Mouse (Mus musculus): ENCODE measurements around the gene Slc41a1. TPM values are rescaled to one million over a fixed set of nuclear protein-coding genes. Genes with fewer than 3 reads are reported as not detected.

Slc41a1 gene
- total RNA-seq (2012; rRNA removed) (8.8 and 10.4 TPM in 2 replicates), total RNA-seq (2014; rRNA removed) (5.2 and 6.3 TPM in 2 replicates), polyA plus RNA-seq (2012; ENCODE audit: insufficient read length, low read depth) (9.4 and 10.7 TPM in 2 replicates)

DNA sequence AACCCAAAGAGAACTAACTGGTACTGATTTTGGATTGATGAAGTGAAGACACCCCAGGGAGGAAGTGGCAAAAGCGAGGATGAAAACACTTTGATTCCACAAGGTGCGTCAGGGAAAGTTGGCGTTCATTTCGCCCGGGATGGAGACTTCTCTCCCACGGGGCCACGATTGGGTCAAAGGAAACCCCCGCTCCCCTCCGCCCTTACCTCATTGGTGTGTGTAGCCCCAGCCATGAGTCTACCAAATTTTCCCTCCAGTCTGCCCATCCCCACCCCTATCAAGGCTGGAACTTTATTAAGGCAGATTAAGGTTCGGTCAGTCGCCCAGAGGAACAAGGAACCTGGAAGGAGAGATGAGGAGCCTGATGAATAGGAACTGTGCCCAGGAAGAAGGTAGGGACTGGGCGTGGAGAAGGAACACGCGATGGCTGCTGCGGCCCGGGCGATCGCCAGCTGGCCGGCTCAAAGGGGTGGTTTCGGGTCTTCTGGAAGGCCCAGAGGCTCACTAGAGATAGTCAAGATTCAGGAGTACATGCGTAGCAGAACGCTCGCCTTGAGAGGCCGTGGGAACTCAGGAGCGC, at the start of gene Slc41a1:
TSS of gene Slc41a1 (plus strand) at position 287 of the 580 bp plus-strand sequence.
- TF ChIP-seq MAFK (IDR thresholded peaks at IDR 0.05; ENCODE audit: insufficient replicate concordance, low read length): no peak
- TF ChIP-seq NELFE (IDR thresholded peaks at IDR 0.05; ENCODE audit: low read depth, low read length): no peak
- TF ChIP-seq CTCF (conservative IDR thresholded peaks at IDR 0.05 in 1 of 2, IDR thresholded peaks at IDR 0.05 in 1 of 2; ENCODE audit: low read depth in 2 of 2, low read length in 2 of 2): no peak
- no peak for TF ChIP-seq TCF12 (IDR thresholded peaks at IDR 0.05; ENCODE audit: low read depth, low read length)
- TF ChIP-seq POLR2A (IDR thresholded peaks at IDR 0.05; ENCODE audit: low read depth, low read length): no peak
- no peak for TF ChIP-seq BHLHE40 (IDR thresholded peaks at IDR 0.05; ENCODE audit: low read depth, low read length)
- TF ChIP-seq ZKSCAN1 (IDR thresholded peaks at IDR 0.05; ENCODE audit: borderline replicate concordance, low read depth, low read length): no peak
- TF ChIP-seq RCOR1 (conservative IDR thresholded peaks at IDR 0.05; ENCODE audit: low read depth, low read length): no peak
- TF ChIP-seq GABPA (IDR thresholded peaks at IDR 0.05; ENCODE audit: insufficient replicate concordance, low read depth, low read length): no peak
- no peak for TF ChIP-seq MXI1 (IDR thresholded peaks at IDR 0.05; ENCODE audit: low read depth, low read length)
- TF ChIP-seq HCFC1 (IDR thresholded peaks at IDR 0.05; ENCODE audit: low read depth, low read length): no peak
- TF ChIP-seq JUN (IDR thresholded peaks at IDR 0.05; ENCODE audit: insufficient read depth, low read depth, low read length): no peak
- Histone ChIP-seq H3K27ac (ENCODE audit: insufficient read depth, low read depth) (peak within 1 kb of the TSS; percentile 67), H3K36me3 (replicated peaks in 1 of 2; ENCODE audit: control insufficient read depth in 1 of 2, insufficient read depth in 1 of 2, low read length in 1 of 2) (peaks cover 11 to 28% of the 10 kb centered on the region in 2 experiments), H3K4me3 (replicated peaks in 1 of 3; ENCODE audit: low read depth in 2 of 3, low read length in 2 of 3, poor library complexity in 1 of 3) (peak within 1 kb of the TSS; percentile 79 to 95 (median 85)), H3K4me2 (ENCODE audit: insufficient read depth, low read depth, poor library complexity, severe bottlenecking) (peak within 1 kb of the TSS; percentile 91), H3K79me2 (replicated peaks; ENCODE audit: control insufficient read depth, extremely low read depth, insufficient read depth, poor library complexity, severe bottlenecking) (no peaks in the 10 kb centered on the region; the same call in 1 of the 2 replicates), H3K9ac (ENCODE audit: insufficient read depth, low read depth) (peak within 1 kb of the TSS; percentile 89), H3K9me3 (replicated peaks; ENCODE audit: low read length) (no peaks in the 10 kb centered on the region), H3K4me1 (ENCODE audit: control insufficient read depth in 1 of 2, insufficient read depth in 2 of 2) (peaks cover 15 to 80% of the 10 kb centered on the region in 2 experiments), H3K27me3 (replicated peaks) (peaks cover 2% of the 10 kb centered on the region)
- peak; percentile 20 for DNase-seq (ENCODE audit: extremely low read depth)
- dilution Hi-C loops (cut with MboI; ENCODE audit: extremely low pct_ligation_motif_present, extremely low pct_unique_long_range_greater_than_20kb, low sequenced_read_pairs) (no loop called here), in situ Hi-C loops (cut with MboI; ENCODE audit: low pct_ligation_motif_present, low pct_unique_long_range_greater_than_20kb, low sequenced_read_pairs) (loop anchor here (25.0 kb wide), 1 partner anchor 115 kb away; no protein-coding TSS in a partner anchor)

DNA sequence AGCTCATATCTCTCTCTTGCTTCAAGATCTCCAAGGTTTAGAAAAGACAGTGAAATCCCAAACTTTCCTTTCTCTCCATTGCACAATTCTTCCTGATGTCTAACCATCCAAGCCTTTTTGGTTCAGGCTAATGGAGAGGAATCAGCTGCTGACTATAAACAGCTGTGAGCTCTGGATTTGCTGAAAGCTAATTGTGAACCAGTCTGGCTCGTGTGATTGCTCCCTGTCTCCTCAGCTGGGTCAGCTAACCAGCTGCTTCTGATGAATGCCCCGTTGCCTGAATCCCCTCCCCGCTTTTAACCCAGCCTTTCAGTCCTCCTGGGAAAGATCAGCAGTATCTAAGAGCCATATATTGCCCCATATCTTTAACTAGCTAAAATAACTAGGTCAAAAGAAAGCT, 32.7 kb upstream of the Slc41a1 start:
- Histone ChIP-seq H3K9ac (ENCODE audit: insufficient read depth, low read depth) (no peak overlapping the region), H3K9me3 (replicated peaks; ENCODE audit: low read length) (no peaks in the 10 kb centered on the region), H3K27me3 (replicated peaks) (peaks cover 4% of the 10 kb centered on the region), H3K4me3 (replicated peaks in 1 of 3; ENCODE audit: low read depth in 2 of 3, low read length in 2 of 3, poor library complexity in 1 of 3) (no peak overlapping the region), H3K27ac (ENCODE audit: insufficient read depth, low read depth) (no peak overlapping the region), H3K36me3 (replicated peaks in 1 of 2; ENCODE audit: control insufficient read depth in 1 of 2, insufficient read depth in 1 of 2, low read length in 1 of 2) (no peaks in the 10 kb centered on the region), H3K4me1 (ENCODE audit: control insufficient read depth in 1 of 2, insufficient read depth in 2 of 2) (peaks cover 1 to 2% of the 10 kb centered on the region in 2 experiments; a peak in 2 of 4 replicates), H3K79me2 (replicated peaks; ENCODE audit: control insufficient read depth, extremely low read depth, insufficient read depth, poor library complexity, severe bottlenecking) (no peaks in the 10 kb centered on the region), H3K4me2 (ENCODE audit: insufficient read depth, low read depth, poor library complexity, severe bottlenecking) (no peak overlapping the region)
- dilution Hi-C loops (cut with MboI; ENCODE audit: extremely low pct_ligation_motif_present, extremely low pct_unique_long_range_greater_than_20kb, low sequenced_read_pairs) (no loop called here), in situ Hi-C loops (cut with MboI; ENCODE audit: low pct_ligation_motif_present, low pct_unique_long_range_greater_than_20kb, low sequenced_read_pairs) (no loop called here)
- DNase-seq (ENCODE audit: extremely low read depth): no peak
- TF ChIP-seq SMC3 (IDR thresholded peaks at IDR 0.05; ENCODE audit: low read depth, low read length) (no peak), POLR2AphosphoS2 (IDR thresholded peaks at IDR 0.05; ENCODE audit: low read depth, low read length) (no peak), ZMIZ1 (IDR thresholded peaks at IDR 0.05; ENCODE audit: low read depth, low read length) (no peak), E2F4 (IDR thresholded peaks at IDR 0.05; ENCODE audit: insufficient replicate concordance, low read depth, low read length) (no peak), MAX (IDR thresholded peaks at IDR 0.05; ENCODE audit: low read length) (no peak), TBP (conservative IDR thresholded peaks at IDR 0.05; ENCODE audit: low read depth, low read length) (no peak), GABPA (IDR thresholded peaks at IDR 0.05; ENCODE audit: insufficient replicate concordance, low read depth, low read length) (no peak), TCF12 (IDR thresholded peaks at IDR 0.05; ENCODE audit: low read depth, low read length) (no peak), RCOR1 (conservative IDR thresholded peaks at IDR 0.05; ENCODE audit: low read depth, low read length) (no peak), ELF1 (IDR thresholded peaks at IDR 0.05; ENCODE audit: low read depth, low read length) (no peak), HCFC1 (IDR thresholded peaks at IDR 0.05; ENCODE audit: low read depth, low read length) (no peak), IRF4 (IDR thresholded peaks at IDR 0.05; ENCODE audit: low read depth, low read length) (no peak), BHLHE40 (IDR thresholded peaks at IDR 0.05; ENCODE audit: low read depth, low read length) (no peak), NELFE (IDR thresholded peaks at IDR 0.05; ENCODE audit: low read depth, low read length) (no peak), ZNF384 (IDR thresholded peaks at IDR 0.05; ENCODE audit: low read depth, low read length) (no peak), NRF1 (IDR thresholded peaks at IDR 0.05; ENCODE audit: low read depth, low read length) (no peak), KAT2A (IDR thresholded peaks at IDR 0.05; ENCODE audit: insufficient replicate concordance, low read length) (no peak), MYC (IDR thresholded peaks at IDR 0.05; ENCODE audit: low read depth, low read length) (no peak)

Data from CH12.LX (cell line).